Mouse (Mus musculus) naive thymus-derived CD4-positive, alpha-beta T cell, adult 5 months (primary cell): ENCODE data around the gene Frmpd2. TPM values are rescaled to one million over a fixed set of nuclear protein-coding genes. Genes with fewer than 3 reads are reported as not detected.

Experiments used
- polyA plus RNA-seq: library from polyadenylated mRNA; unstranded; fragments of 100-300 nt; shearing (Covaris generic); gene quantifications from one replicate; pipeline ENCODE4 v1.2.1, GENCODE M21; 2017

Frmpd2 gene
- not detected for polyA plus RNA-seq

GRCm38 (mm10) chr14:33471331-33471730 lies at the start of gene Frmpd2:
Gene Frmpd2 (plus strand): TSS chr14:33471696.

GRCm38 (mm10) chr14:33447027-33447569 lies 24.4 kb upstream of the Frmpd2 start, which contains the start of gene Mapk8:
Gene Mapk8 (minus strand): TSS chr14:33447158.

GRCm38 (mm10) chr14:33588951-33589350 lies 117.5 kb downstream of the Frmpd2 start, which contains the start of gene Ptpn20:
Gene Ptpn20 (plus strand): TSS chr14:33589207.

Other genes with a start within 250 kb of the Frmpd2 start
- gene Mapk8, start 24.5 kb upstream of the Frmpd2 start, polyA plus RNA-seq, result 17.8 TPM
- gene Ptpn20, start 117.5 kb downstream of the Frmpd2 start, polyA plus RNA-seq, result not detected